Mouse (Mus musculus) monocyte, adult 5-6 weeks (primary cell): Measurements from ENCODE around the gene Aldh3b3. TPM values are rescaled to one million over a fixed set of nuclear protein-coding genes. Genes with fewer than 3 reads are reported as not detected.

Experiments used
- ATAC-seq: fragments of 153-309, 156-312 bp; replicated peaks from 2 replicates; pipeline ENCODE4 v1.8.0; 2017; ENCODE audit warnings: mild to moderate bottlenecking; ENCODE audit not compliant: low TSS enrichment, insufficient number of reproducible peaks, severe bottlenecking, poor library complexity, low FRiP score
- total RNA-seq: library from RNA; stranded (forward); fragments of 200-1000, 200-491, 200-594 nt; gene quantifications from 3 replicates; pipeline ENCODE4 v1.2.3, GENCODE M21; 2017

Gene Aldh3b3
- total RNA-seq, 1 experiment from 2014 or later, result not detected

GRCm38 (mm10) chr19:4017921-4018587 lies 59.6 kb downstream of the Aldh3b3 start:
- ATAC-seq, result no peak

DNA sequence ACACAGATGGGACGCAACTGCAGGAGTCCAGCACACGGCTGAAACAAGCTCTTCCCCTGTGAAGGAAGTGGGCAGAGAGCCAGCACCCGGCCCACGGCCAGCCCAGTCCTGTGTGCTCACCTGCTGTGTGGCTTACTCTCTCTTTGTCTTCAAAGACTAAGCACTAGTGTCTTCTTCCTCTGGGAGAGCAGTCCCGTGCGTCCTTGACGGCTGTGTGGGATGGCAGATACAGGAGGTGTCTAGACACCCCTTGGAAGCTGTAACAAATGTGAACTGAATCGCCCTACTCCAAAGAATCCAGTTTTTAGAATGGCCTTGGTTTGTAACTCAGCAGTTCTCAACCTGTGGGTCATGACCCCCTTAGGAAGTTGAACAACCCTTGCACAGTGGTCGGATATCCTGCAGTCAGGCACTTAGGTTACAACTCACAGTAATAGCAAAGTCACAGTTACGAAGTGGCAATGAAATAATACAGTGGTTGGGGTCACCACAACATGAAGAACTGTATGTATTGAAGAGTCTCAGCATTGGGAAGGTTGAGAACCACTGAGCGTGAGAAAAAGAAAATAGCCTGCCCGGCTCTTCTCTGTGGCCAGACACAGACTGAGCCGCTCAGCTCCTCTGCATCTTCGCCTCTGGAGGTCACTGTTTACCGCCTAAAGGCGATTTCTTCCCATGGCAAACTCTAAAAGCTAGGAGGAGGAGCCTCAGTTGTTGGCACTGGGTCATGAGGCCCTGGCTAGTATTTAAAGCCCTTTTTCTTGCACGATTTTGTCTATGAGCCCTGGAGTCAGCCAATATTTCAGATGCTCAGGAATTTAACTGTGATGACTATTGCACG lies 60.5 kb downstream of the Aldh3b3 start:
- ATAC-seq, result peak; percentile 83

Other genes starting within 250 kb of the Aldh3b3 start
- gene Kmt5b, start 191.2 kb upstream of the Aldh3b3 start, total RNA-seq, result 103 to 126 TPM (median 109 TPM) in 3 replicates
- 34.8 to 59.4 TPM (median 42.0 TPM) in 3 replicates for gene Chka, start 106.9 kb upstream of the Aldh3b3 start, total RNA-seq
- 181 to 259 TPM (median 252 TPM) in 3 replicates for gene Tcirg1, start 51.5 kb upstream of the Aldh3b3 start, total RNA-seq
- 27.2 to 46.8 TPM (median 33.1 TPM) in 3 replicates for gene Ndufs8, start 45.9 kb upstream of the Aldh3b3 start, total RNA-seq
- gene Aldh3b1, start 28.8 kb upstream of the Aldh3b3 start, total RNA-seq, result 54.5 to 74.4 TPM (median 57.2 TPM) in 3 replicates
- 243 to 349 TPM (median 322 TPM) in 3 replicates for gene Unc93b1, start 23.5 kb upstream of the Aldh3b3 start, total RNA-seq
- not detected in 3 replicates for gene Aldh3b2, start 13.7 kb downstream of the Aldh3b3 start, total RNA-seq
- not detected in 3 replicates for gene Acy3, start 27.9 kb downstream of the Aldh3b3 start, total RNA-seq
- not detected in 3 replicates for gene Tbx10, start 34.1 kb downstream of the Aldh3b3 start, total RNA-seq
- 2.3 to 11.1 TPM (median 2.3 TPM) in 3 replicates for gene Nudt8, start 41.9 kb downstream of the Aldh3b3 start, total RNA-seq
- gene Gm49405, start 42.0 kb downstream of the Aldh3b3 start, total RNA-seq, result 0.57 to 1.7 TPM (median 1.2 TPM) in 3 replicates
- gene Doc2g, start 44.7 kb downstream of the Aldh3b3 start, total RNA-seq, result 3.1 TPM in 2 of 3 replicates, not detected in the other
- gene Ndufv1, start 54.2 kb downstream of the Aldh3b3 start, total RNA-seq, result 74.5 to 108 TPM (median 103 TPM) in 3 replicates
- 101 to 129 TPM (median 104 TPM) in 3 replicates for gene Gstp1, start 79.3 kb downstream of the Aldh3b3 start, total RNA-seq
- gene Gstp2, start 87.4 kb downstream of the Aldh3b3 start, total RNA-seq, result not detected in 3 replicates
- gene Gstp3, start 100.9 kb downstream of the Aldh3b3 start, total RNA-seq, result 2.8 to 10.8 TPM (median 5.8 TPM) in 3 replicates
- gene Cabp2, start 122.9 kb downstream of the Aldh3b3 start, total RNA-seq, result not detected in 3 replicates
- gene Cdk2ap2, start 138.5 kb downstream of the Aldh3b3 start, total RNA-seq, result 77.3 to 120 TPM (median 92.6 TPM) in 3 replicates
- 127 to 142 TPM (median 137 TPM) in 3 replicates for gene Pitpnm1, start 141.4 kb downstream of the Aldh3b3 start, total RNA-seq
- 94.2 to 132 TPM (median 124 TPM) in 3 replicates for gene Aip, start 167.2 kb downstream of the Aldh3b3 start, total RNA-seq
- 0.29 to 0.43 TPM in 2 of 3 replicates, not detected in the other for gene Gpr152, start 181.1 kb downstream of the Aldh3b3 start, total RNA-seq
- not detected in 3 replicates for gene Cabp4, start 185.4 kb downstream of the Aldh3b3 start, total RNA-seq
- 209 to 226 TPM (median 217 TPM) in 3 replicates for gene Coro1b, start 190.0 kb downstream of the Aldh3b3 start, total RNA-seq
- gene Ptprcap, start 195.0 kb downstream of the Aldh3b3 start, total RNA-seq, result 133 to 326 TPM (median 178 TPM) in 3 replicates
- 22.8 to 27.8 TPM (median 27.0 TPM) in 3 replicates for gene Rps6kb2, start 204.7 kb downstream of the Aldh3b3 start, total RNA-seq
- 14.1 to 18.7 TPM (median 14.2 TPM) in 3 replicates for gene Carns1, start 216.8 kb downstream of the Aldh3b3 start, total RNA-seq
- gene Tbc1d10c, start 232.6 kb downstream of the Aldh3b3 start, total RNA-seq, result 71.5 to 178 TPM (median 83.5 TPM) in 3 replicates
- 479 to 544 TPM (median 541 TPM) in 3 replicates for gene Ppp1ca, start 233.4 kb downstream of the Aldh3b3 start, total RNA-seq
- 19.1 to 26.3 TPM (median 20.7 TPM) in 3 replicates for gene Rad9a, start 243.0 kb downstream of the Aldh3b3 start, total RNA-seq